Mouse (Mus musculus): ENCODE measurements around the gene Tsga10ip.
"Not testable (repeated sequence)": the region's sequence is repeated elsewhere in the genome, so short reads cannot be mapped to it uniquely, and the experiment has no call there.

The Tsga10ip gene

GRCm38 (mm10) chr19:5389647-5390046 lies 12.7 kb downstream of the Tsga10ip start:
- peak; percentile 20 for DNase-seq (ENCODE audit: low read depth)

GRCm38 (mm10) chr19:5388588-5389242 lies 13.6 kb downstream of the Tsga10ip start, which contains the start of gene Sart1:
Gene Sart1, minus strand, starts transcription at chr19:5388703.
- DNase-seq (ENCODE audit: low read depth): peak; percentile 98

GRCm38 (mm10) chr19:5388011-5388441 lies 14.3 kb downstream of the Tsga10ip start:
- DNase-seq (ENCODE audit: low read depth): peak; percentile 62

GRCm38 (mm10) chr19:5384715-5385114 lies 17.6 kb downstream of the Tsga10ip start:
- DNase-seq (ENCODE audit: low read depth): no peak

- no peak for DNase-seq (ENCODE audit: low read depth)
Measured at GRCm38 (mm10) chr19:5383326-5383725, 19.0 kb downstream of the Tsga10ip start.

- DNase-seq (ENCODE audit: low read depth): no peak
Measured at GRCm38 (mm10) chr19:5377446-5377845, 24.9 kb downstream of the Tsga10ip start.

- DNase-seq (ENCODE audit: low read depth): no peak
Measured at GRCm38 (mm10) chr19:5374748-5375147, 27.6 kb downstream of the Tsga10ip start.

- DNase-seq (ENCODE audit: low read depth): no peak
Measured at GRCm38 (mm10) chr19:5374177-5374576, 28.1 kb downstream of the Tsga10ip start.

- DNase-seq (ENCODE audit: low read depth): no peak
Measured at GRCm38 (mm10) chr19:5372724-5373123, 29.6 kb downstream of the Tsga10ip start.

- DNase-seq (ENCODE audit: low read depth): peak; percentile 50
Measured at GRCm38 (mm10) chr19:5370932-5371331, 31.4 kb downstream of the Tsga10ip start.

- DNase-seq (ENCODE audit: low read depth): peak; percentile 66
Measured at GRCm38 (mm10) chr19:5367455-5367854, 34.9 kb downstream of the Tsga10ip start.

GRCm38 (mm10) chr19:5367053-5367359 lies 35.3 kb downstream of the Tsga10ip start, which contains the start of gene Banf1:
Gene Banf1, minus strand, starts transcription at chr19:5367168.
- no peak for DNase-seq (ENCODE audit: low read depth)

GRCm38 (mm10) chr19:5366175-5367052 lies 35.9 kb downstream of the Tsga10ip start, which contains the start of gene Eif1ad:
Gene Eif1ad, plus strand, starts transcription at chr19:5366741.
- DNase-seq (ENCODE audit: low read depth): peak; percentile 98

GRCm38 (mm10) chr19:5365751-5366150 lies 36.6 kb downstream of the Tsga10ip start:
- DNase-seq (ENCODE audit: low read depth): no peak

- no peak for DNase-seq (ENCODE audit: low read depth)
Measured at GRCm38 (mm10) chr19:5364124-5364523, 38.2 kb downstream of the Tsga10ip start.

GRCm38 (mm10) chr19:5362186-5362585 lies 40.1 kb downstream of the Tsga10ip start:
- no peak for DNase-seq (ENCODE audit: low read depth)

- DNase-seq (ENCODE audit: low read depth): no peak
Measured at GRCm38 (mm10) chr19:5356080-5356479, 46.2 kb downstream of the Tsga10ip start.

- DNase-seq (ENCODE audit: low read depth): no peak
Measured at GRCm38 (mm10) chr19:5353609-5354008, 48.7 kb downstream of the Tsga10ip start.

GRCm38 (mm10) chr19:5349502-5349873 lies 52.8 kb downstream of the Tsga10ip start, which contains the start of gene Cst6:
Gene Cst6, minus strand, starts transcription at chr19:5349574.
- not testable (repeated sequence) for DNase-seq (ENCODE audit: low read depth)

GRCm38 (mm10) chr19:5348526-5349501 lies 53.5 kb downstream of the Tsga10ip start:
- peak; percentile 68 for DNase-seq (ENCODE audit: low read depth)

- no peak for DNase-seq (ENCODE audit: low read depth)
Measured at GRCm38 (mm10) chr19:5348064-5348463, 54.3 kb downstream of the Tsga10ip start.
